Mouse (Mus musculus) thymus, postnatal 36 days (tissue): ENCODE results near the gene Cdca5.
A peak's percentile ranks its signal among the peaks of the same experiment; 100 is the strongest.
"Not testable (repeated sequence)": the region's sequence is repeated elsewhere in the genome, so short reads cannot be mapped to it uniquely, and the experiment has no call there.

ENCODE experiments used
- DNase-seq, 2 experiments: peaks; one replicate each; pipeline ENCODE4 v3.0.0; 2022; ENCODE audit warnings: mixed read lengths in 2 of 2

Cdca5 gene

DNA sequence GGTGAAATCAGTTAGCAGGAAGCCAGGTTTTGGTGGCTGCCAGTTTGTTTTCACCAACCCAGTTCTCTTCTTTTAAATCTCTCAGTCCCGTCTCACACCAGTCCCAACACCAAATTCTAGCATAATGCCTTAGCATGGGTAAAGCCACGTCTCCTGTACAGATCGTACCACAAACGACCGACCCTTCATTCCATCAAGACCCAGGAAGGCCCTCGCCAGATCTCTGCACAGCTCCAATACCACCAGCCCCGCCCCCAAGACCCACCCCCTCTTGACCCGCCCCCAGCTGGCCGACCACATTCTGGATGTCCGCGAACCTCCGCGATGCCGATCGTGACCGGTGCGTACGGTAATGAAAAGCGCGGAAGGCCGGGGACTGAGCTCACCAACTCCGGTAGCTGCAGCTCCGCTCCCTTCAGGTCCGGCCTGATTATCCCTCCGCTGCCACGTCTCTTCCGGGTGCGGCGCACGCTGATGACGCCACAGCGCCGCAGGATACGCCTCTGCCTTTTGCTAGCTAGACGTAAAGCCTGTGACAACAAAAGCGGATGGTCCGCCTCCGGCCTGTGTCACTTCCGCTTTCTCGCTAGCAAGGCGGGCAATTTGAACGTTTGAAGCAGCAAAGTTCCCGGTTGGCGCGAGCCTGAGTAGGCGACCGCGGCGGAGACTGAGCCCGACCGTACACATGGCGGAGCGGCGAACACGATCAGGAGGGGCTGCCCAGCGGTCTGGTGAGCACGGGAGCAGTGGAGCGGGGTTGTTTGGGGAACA, at the start of gene Cdca5, which contains the start of gene Zfpl1:
Gene Cdca5 (plus strand): TSS at position 506 of the 771 bp plus-strand sequence.
Gene Zfpl1 (minus strand): TSS at position 479 of the 771 bp plus-strand sequence.
- peak; percentile 93 to 96 for DNase-seq

DNA sequence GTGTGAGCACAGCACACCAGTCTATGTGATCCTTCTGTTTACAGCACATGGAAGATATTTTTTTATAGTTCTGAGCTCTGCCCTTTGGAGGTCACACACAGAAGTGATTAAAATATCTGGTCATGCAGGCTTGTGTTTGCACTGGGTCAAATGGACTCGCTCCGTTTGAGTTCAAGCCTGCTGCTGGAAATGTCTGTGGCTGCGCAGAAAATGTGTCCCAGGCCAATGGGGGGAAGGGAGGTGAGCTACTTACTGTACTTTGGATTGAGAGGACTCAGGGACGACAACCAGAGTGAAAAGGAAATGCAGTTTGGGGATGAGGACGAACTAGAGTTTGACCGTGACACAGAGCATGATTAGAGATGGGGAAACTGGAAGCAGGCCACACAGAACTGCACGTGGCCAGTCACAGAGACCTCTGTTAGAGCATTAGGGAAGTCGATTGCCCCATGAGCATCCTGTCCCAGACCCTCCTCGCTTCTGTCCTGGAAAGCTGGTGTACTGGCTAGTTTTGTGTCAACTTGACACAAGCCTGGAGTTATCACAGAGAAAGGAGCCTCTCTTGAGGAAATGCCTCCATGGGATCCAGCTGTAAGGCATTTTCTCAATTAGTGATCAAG, 48.7 kb upstream of the Cdca5 start:
- no peak for DNase-seq

DNA sequence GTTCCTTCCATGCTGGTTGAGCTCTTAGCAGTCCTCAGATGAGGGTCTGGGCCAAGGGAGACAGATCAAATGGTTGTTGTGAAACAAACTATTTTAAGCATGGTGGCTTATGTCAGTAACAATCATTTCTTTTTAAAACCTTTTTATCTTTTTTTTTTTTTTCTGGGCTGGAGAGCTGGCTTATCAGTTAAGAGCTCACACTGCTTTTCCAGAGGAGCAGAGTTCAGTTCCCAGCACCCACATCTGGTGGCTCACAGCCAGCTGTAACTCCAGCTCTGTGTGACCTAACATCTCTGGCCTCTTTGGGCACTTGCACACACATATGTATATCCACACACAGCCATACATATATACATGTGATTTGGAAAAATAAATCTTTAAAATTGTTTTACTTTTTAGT, 47.1 kb upstream of the Cdca5 start:
- DNase-seq = no peak

DNA sequence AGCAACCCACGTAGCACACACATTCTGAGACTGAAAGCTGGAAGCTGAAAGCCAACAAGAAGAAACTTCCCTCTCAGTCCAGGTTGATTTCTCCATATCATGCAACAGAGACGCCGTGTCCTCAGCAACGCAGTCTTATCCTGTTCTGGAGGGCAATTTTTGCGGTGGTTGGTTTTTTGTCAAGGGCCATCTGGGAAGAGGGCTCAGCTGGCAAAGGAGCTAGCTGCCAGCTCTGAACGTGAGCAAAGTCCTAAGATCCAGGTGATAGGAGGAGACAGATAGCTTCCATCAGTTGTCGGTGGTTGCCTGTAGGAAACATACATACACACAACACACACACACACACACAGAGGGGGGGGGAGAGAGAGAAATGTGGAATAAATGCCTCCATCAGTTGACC, 46.5 kb upstream of the Cdca5 start:
- no peak for DNase-seq

DNA sequence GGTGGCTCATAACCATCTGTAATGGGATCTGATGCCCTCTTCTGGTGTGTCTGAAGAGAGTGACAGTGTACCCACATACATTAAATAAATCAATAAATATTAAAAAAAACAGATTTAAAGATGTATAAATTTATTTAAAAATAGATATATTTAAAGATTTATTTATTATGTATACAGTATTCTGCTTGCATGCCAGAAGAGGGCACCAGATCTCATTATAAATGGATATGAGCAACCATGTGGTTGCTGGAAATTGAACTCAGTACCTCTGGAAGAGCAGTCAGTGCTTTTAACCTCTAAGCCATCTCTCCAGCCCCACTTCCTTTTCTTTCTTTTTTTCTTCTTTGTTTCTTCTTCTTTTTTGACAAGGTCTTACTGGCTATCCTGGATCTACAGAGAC, 44.8 kb upstream of the Cdca5 start:
- no peak for DNase-seq

DNA sequence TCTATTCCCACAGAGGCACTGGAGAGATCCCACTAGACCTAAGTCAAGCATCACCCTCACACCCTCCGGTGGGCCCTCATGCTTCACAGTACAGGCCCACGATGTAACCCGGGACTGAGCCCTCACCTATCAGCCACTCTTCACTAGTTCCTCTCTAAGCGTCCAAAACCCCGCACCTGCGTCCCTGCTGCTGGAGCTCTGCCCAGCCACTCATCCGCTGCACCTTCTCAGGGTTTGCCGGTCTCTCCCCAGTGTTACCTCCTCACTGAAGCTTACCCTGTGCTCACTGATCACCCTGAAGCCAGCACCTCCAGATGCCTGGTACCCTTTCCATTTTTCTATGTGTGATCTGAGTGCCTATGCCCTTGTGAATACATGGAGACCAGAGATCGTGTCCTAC, 42.5 kb upstream of the Cdca5 start:
- DNase-seq = no peak

DNA sequence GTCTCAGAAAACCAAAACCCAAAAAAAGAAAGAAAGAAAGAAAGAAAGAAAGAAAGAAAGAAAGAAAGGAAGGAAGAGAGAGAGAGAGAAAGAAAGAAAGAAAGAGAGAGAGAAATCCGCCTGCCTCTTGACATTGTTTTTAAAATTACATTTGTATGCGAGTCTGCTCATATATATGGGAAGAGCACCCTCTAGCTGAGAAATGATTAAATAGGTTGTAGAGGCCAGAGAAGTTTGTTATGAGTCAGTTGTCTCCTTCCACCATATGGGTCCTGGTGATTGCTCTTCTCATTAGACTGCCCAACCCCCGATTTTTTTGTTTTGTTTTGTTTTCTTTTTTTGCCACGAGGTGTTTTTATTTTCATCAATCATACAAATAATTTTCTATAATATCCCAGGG, 40.7 kb upstream of the Cdca5 start:
- DNase-seq = not testable (repeated sequence)

DNA sequence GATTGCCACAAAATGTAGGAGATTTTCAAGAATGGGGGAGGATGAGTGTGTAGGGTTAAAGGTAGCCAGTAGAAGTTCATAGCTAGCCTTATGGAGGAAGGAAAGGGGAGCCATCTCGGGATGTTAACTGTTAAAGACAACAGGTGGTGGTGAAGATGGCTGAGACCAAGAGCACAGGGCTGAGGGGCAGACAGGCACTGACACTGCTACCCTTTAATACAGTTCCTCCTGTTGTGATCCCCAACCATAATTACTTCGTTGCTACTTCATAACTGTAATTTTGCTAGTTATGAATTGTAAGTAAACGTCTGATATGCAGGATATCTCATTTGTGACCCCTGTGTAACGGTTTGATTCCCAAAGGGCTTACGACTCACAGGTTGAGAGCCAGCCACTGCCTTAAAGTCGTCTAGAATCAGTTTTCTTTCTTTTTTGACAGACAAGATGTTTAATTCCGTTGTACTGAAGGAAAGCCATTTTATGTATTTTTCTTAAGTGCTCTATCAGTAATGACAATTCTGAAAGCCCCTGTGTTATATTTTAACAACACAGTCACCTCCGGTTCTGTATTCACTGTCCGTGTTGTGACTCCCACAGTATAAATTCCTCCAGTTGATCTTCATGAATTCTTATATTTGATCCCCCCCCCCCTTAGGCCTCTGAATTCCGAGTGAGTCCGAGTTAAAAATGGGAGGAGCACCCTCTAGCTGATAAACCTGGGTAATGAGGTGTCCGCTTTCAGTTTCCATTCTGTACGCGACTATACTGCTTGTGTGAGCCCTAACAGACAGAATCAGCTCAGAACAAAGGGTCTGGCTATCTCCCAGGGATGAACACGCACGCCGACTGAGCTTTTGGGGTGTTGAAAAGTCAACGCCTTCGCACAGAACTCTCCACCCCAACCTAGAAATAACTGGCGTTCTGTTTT, 39.2 kb upstream of the Cdca5 start:
- no peak for DNase-seq

DNA sequence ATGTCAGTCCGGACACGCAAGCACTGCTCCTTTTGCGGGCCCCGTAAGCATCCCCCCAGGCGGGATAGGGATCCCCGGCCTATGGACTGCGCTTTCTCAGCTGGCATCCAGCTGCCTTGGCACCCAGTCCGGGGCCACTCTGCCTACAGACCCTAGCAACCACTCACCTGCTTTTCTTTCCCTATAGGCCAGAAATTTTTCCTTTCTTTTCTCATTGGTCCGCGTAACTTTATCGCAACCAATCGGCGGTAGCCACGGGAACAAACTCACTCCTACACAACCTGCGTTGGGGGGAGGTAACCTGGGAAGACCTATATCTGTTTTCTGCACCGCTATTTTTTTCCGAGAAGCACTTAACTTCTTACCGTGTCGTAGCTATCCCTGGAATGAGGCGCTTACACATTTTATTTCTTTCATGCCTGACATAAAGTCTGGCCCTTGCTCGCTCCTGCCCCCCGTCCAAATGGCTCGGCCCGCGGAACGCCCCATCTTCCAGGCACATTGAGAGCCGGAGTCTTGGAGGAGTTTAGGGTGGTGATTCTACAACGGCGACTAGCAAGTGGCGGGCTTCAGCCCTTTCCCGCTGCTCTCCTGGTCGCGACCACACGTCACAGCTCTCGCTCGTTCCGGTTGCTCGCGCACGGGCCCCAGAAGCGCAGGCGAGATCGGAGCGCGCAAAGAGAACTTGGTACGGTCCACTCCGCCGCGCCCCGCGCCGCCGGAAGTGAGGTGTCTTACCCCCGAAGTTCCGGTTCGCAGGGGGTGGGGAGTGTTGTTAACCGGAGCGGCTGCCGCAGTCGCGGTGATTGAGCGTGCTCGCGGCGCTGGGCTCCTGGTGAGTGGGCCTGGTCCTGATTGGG, 38.3 kb upstream of the Cdca5 start, which contains the start of gene Syvn1:
Gene Syvn1 (plus strand): TSS at position 283 of the 860 bp plus-strand sequence.
- peak; percentile 88 to 89 for DNase-seq

DNA sequence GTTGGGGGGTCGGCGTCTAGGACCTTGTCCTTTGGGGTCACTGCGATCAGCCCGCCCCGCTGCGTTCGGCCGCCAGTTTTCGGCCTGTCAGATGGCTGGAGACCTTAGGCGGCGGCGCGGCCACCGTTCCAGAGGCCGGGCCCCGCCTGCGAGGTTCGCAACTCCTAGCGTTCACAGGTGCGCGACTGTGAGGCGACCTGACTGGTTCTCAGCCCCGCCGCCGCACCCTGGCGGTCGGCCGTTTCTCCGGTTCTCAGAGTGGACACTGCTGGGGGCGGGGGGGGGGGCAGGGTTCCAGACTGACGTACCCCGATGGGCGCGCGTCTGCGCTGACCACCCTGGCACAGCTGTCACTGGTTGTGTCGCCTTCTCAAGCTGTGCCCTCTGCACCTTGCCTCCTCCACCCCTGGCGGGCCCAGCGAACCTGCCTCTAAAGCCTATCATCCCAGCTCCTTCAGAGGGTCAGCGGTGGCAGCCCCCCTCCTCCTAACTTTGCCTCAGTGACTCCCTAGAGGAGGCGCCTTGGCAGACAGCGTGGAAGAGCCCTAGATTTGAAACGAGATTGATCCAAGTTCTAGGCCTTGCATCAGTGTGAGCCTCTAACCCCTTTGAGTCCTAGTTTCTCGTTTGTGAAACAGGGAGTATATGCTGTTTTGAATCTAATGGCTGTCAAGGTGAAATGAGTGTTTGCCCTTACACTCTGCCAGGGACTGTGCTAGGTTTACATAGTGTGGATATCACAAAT, 37.5 kb upstream of the Cdca5 start:
- DNase-seq = no peak

DNA sequence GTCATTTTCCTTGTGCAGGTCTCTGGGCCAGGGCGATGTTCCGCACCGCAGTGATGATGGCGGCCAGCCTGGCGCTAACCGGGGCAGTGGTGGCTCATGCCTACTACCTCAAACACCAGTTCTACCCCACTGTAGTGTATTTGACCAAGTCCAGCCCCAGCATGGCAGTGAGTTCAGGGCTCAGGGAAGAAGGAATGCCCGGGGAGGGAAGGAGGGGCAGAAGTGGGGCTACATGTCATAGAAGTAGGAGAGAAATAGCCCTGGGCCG, 37.0 kb upstream of the Cdca5 start:
- DNase-seq = no peak

DNA sequence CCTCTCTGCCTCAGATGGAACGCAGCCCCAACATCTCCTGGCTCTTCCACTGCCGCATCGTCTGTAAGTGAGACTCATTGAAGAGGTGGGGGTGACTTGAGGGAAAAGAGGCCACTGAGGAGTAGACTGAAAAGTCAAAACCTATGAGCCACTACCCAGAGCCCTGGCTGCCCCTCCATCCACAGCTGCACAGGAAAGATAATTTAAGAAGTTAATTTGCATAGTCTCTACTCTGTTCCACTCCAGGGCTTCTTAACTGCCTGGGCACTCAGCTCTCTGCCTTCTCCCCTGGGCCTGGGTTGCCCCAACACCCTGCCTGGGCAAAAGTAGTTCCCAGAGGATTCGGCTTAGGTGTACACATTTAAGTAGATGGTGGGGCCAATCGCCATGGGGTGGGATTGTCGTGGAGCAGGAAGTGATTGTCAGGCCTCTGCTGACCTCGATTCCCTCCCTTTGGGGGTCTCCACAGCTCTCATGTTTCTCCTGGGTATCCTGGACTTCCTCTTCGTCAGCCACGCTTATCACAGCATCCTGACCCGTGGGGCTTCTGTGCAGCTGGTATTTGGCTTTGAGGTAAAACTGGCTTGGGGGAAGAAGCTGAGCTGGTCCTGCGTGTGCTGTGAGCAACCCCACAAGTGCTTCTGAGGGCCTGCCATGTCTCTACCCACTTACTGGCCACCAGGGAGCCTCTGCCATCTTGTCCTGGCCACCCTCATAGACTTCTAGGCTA, 35.9 kb upstream of the Cdca5 start:
- no peak for DNase-seq

DNA sequence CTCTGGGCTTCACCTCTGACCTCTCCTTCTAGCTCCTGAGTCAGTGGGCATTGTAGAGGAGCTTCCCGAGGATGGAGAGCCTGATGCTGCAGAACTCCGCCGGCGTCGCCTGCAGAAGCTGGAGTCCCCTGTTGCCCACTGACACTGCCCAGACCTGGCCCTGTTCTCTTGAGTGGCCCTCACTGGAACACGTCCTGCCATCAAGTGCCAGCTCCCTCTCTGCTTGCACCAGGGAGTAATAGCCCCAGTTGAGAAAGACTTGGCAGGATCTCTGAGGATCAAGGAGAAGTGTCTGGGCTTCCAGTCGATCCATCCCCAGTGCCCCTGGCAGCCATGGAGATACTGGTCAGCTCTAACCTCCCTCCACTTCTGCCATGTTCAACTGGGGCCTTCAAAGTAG, 32.3 kb upstream of the Cdca5 start:
- no peak for DNase-seq

DNA sequence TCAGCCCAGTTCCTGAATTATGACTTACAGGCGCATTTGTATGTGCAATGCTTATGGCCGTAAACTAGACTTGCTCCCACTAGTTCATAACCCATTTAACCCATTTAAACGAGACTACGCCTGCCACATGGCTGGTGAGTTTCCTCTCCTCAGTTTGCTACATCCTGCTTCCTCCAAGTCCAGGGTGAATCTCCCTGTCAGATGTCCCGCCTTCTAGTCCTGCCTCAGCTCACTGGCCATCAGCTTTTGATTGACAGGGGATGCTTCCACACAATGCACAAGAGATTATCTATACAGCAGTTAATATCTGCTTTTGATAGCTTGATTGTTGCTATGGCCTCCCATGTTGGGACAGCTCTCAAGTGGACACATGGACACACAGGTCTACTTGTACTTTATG, 30.5 kb upstream of the Cdca5 start:
- DNase-seq = no peak

DNA sequence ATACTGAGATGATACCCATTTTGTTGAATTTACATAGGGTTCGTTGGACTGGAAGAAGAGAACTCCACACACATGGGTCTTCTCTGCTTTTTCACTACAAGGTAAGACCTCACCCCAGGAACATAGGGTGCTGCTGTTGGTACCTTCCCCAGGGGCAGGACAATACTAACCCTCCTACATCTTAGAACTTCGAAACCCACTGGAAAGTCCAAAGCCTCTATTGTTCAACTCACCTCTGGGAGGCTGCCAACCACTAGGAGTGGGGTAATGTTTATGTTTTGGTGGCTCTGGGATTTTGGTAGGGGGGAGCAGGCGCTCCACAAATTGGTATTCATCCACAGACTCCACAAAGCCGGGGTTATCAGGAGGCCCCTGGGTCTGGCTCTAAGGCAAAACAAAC, 28.1 kb upstream of the Cdca5 start:
- no peak for DNase-seq

DNA sequence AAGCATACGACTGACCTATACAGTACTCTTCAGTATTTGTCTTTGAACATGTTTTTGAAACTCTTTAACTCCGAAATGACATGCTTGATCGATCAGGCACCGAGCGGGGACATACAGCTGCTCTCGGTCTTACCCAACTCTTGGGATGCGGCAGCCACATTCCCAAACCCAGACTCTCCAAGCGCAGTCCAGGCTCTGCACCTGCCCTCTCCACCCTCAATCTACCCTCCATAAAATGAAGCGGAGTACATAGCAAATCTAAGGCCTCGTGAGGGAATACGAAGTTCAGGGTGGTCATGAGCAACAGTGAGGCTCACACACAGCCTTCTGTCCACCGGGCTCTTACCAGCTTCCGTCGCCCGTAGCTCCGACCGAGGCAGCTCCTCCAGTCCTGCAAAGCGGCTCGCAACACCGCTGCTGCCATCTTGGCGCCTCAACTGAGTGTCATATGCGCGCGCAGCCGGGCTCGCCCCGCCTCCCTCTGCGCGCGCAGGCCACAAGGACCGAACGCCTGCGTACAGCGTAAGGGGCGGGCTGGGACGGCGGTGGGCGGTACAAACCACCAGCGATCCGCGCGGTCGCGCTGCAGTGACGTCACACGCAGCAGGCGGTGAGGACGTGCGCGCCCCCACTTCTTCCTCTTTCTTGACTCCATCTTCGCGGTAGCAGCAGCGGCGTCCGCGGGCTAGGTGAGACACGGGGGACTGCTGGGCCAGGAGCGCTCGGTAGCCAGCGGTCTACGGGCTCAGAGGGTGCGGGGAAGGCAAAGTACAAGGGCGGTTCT, 27.3 kb upstream of the Cdca5 start, which contains the start of the genes Mrpl49 and Fau:
Gene Mrpl49 (minus strand): TSS at position 473 of the 784 bp plus-strand sequence.
Gene Fau (plus strand): TSS at position 532 of the 784 bp plus-strand sequence.
- peak; percentile 99 for DNase-seq

DNA sequence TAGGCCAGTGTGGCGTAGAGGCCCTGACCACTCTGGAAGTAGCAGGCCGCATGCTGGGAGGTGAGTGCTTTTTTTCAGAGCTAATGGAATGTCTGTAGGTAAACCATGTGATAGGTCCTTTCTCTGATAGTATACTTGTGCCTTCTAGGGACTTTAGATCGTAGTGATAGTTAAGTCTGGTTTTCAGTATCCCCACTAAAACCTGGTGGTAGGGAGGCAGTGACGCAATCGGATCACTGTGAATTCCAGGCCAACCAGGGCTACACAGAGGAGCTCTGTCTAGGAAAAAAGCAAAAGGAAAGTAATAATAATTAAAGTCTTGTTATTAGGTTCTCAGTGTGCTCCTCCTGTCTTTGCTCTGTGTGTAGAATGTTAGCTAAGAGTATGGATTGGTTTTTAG, 26.3 kb upstream of the Cdca5 start:
- no peak for DNase-seq

DNA sequence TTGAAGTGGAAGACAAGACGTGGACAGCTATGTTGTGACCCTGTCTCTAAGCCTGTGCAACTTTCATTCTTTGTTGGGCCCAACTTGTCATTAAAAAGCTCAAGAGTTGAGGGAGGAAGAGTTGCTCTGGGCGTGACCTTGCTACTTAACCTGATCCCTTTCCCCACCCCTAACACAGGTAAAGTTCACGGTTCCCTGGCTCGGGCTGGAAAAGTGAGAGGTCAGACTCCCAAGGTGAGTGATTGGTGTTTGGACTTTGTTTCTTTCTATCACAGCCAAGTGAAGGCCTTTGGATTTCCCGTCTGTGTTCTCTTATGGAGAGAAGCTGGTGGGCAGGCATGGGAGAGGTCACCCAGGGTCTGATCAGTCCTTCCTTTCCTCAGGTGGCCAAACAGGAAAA, 25.8 kb upstream of the Cdca5 start:
- no peak for DNase-seq

DNA sequence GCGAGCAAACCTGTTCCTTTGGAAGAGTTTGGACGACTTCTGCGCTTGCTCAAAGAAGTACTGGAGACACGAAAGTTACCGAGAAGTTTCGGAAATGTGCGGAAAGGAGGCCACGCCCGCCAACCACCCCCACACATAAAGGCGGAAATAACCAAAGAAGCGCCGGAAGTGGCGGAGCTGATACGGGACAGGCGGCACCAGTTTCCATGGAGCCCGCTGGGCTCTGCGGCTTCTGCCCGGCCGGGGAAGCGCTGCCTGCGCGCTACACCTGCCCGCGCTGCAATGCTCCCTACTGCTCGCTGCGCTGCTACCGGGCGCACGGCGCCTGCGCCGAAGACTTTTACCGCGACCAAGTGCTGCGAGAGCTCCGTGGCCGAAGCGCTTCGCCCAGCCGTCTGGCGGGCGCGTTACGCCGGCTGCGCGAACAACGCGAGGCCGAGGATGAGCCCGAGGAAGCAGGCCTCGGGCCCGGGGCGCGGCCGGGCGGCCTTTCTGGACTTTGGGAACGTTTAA, 23.7 kb upstream of the Cdca5 start, which contains the start of gene Znhit2:
Gene Znhit2 (plus strand): TSS at position 172 of the 513 bp plus-strand sequence.
- peak; percentile 93 to 95 for DNase-seq
